7 mouse cellular contexts compared by ENCODE assay signal in the genomic region with DNA sequence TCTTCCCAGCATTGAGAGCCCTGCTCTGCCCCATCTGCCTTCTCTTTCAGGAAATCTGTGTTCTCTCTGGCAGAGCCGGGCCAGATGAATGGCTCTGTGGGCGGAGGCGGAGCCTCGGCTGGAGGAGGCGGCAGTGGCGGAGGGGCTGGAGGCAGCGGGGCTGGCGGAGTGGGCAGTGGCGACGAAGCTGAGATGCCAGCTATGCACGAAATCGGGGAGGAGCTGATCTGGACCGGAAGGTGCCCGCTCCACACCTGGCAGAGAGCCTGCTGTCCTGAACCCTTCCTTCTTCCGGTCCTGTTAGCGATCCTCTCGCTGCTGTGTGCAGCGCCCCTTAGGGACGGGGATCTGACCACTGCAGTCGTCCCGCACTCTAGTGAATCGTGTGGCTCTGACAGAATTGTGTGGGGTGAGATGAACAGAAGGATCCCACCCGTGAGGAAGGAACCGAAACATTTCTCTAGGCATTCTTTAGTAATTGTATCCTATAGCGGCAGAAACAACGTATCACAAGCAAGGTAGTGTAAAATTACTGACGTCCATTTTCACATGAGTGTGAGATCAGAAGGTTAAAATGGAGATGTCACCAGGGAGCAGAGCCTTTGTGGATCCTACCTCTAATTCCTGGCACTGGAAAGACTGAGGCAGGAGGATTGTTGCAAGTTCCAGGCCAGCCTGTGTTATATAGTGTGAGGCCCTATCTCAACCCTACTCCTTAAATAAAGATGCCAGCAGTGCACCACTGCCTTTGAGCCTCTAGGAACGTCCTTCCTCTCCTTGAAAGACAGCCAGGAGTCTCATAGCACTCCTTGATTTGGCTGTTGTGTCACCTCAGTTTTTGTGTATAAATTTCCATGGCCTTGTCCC. TPM values are rescaled to one million over a fixed set of nuclear protein-coding genes. Genes with fewer than 3 reads are reported as not detected.
DNase-seq lines count a peak whose midpoint lies in the region; ATAC-seq lines count a peak whose summit lies in the region.

No protein-coding gene starts in this region.

- no peaks in the 10 kb centered on the region for H3K27me3 ChIP-seq in embryonic facial prominence, embryonic 11.5 days (ENCODE audit: control insufficient read depth, insufficient read depth, low read length)
- H3K27me3 ChIP-seq in limb, embryonic 10.5 days (ENCODE audit: low read depth, poor library complexity, severe bottlenecking) = no peaks in the 10 kb centered on the region
- peaks cover 13% of the 10 kb centered on the region for H3K27me3 ChIP-seq in midbrain, embryonic 12.5 days

- no peak overlapping the region for H3K27ac ChIP-seq in embryonic facial prominence, embryonic 11.5 days (replicated peaks; ENCODE audit: low read depth, low read length)
- peak overlapping the region; percentile 90 for H3K27ac ChIP-seq in limb, embryonic 10.5 days
- peak overlapping the region; percentile 81 for H3K27ac ChIP-seq in midbrain, embryonic 12.5 days (replicated peaks)

- peak; percentile 89 for ATAC-seq in embryonic facial prominence, embryonic 11.5 days (replicated peaks; ENCODE audit: insufficient number of reproducible peaks, low FRiP score, low TSS enrichment, low read depth)
- ATAC-seq in midbrain, embryonic 12.5 days (ENCODE audit: low FRiP score, low read depth) = peak; percentile 93

- H3K4me1 ChIP-seq in embryonic facial prominence, embryonic 11.5 days (ENCODE audit: control insufficient read depth, insufficient read depth, low read length) = no peaks in the 10 kb centered on the region
- peaks cover 8% of the 10 kb centered on the region; the same call in 1 of the 2 replicates for H3K4me1 ChIP-seq in limb, embryonic 10.5 days
- peaks cover 7% of the 10 kb centered on the region for H3K4me1 ChIP-seq in midbrain, embryonic 12.5 days

- H3K36me3 ChIP-seq in embryonic facial prominence, embryonic 11.5 days (replicated peaks; ENCODE audit: control insufficient read depth, insufficient read depth, low read depth, low read length) = no peaks in the 10 kb centered on the region
- H3K36me3 ChIP-seq in limb, embryonic 10.5 days = no peaks in the 10 kb centered on the region
- H3K36me3 ChIP-seq in midbrain, embryonic 12.5 days = no peaks in the 10 kb centered on the region

- WGBS in embryonic facial prominence, embryonic 11.5 days = 2% methylated on average over 28 of the region's 28 CpGs
- 3% methylated on average over 28 of the region's 28 CpGs for WGBS in limb, embryonic 10.5 days
- WGBS in midbrain, embryonic 12.5 days = 2% methylated on average over 28 of the region's 28 CpGs

- H3K4me3 ChIP-seq in embryonic facial prominence, embryonic 11.5 days (ENCODE audit: low read depth, low read length) = peak overlapping the region; percentile 35
- peak overlapping the region; percentile 76 for H3K4me3 ChIP-seq in limb, embryonic 10.5 days
- peak overlapping the region; percentile 51 for H3K4me3 ChIP-seq in midbrain, embryonic 12.5 days

- H3K4me2 ChIP-seq in embryonic facial prominence, embryonic 11.5 days (ENCODE audit: low read depth, low read length) = peak overlapping the region; percentile 67
- peak overlapping the region; percentile 52 for H3K4me2 ChIP-seq in midbrain, embryonic 12.5 days (replicated peaks)

- H3K9me3 ChIP-seq in embryonic facial prominence, embryonic 11.5 days (replicated peaks; ENCODE audit: control insufficient read depth, low read length) = no peaks in the 10 kb centered on the region
- H3K9me3 ChIP-seq in limb, embryonic 10.5 days (replicated peaks) = no peaks in the 10 kb centered on the region
- no peaks in the 10 kb centered on the region for H3K9me3 ChIP-seq in midbrain, embryonic 12.5 days

- DNase-seq in adrenal gland, postnatal 14 days = peak; percentile 97
- DNase-seq in embryonic facial prominence, embryonic 11.5 days (ENCODE audit: low spot score) = peak; percentile 75
- DNase-seq in heart, adult 11 months = peak; percentile 98
- peak; percentile 90 for DNase-seq in kidney, adult 18-20 months
- DNase-seq in limb, embryonic 10.5 days (ENCODE audit: low spot score) = peak; percentile 78
- peak; percentile 88 for DNase-seq in skeletal muscle tissue, adult 2 months (ENCODE audit: low read depth, low spot score)

- H3K9ac ChIP-seq in embryonic facial prominence, embryonic 11.5 days (replicated peaks; ENCODE audit: low read length) = peak overlapping the region; percentile 47
- H3K9ac ChIP-seq in midbrain, embryonic 12.5 days (replicated peaks) = peak overlapping the region; percentile 55

RNA-seq across cellular contexts. Expression of a gene that starts 48.7 kb away (rescaled TPM):
- 0.30 and 0.98 TPM in 2 replicates for total RNA-seq in adrenal gland, postnatal 14 days (2021)
- 1.0 and 1.1 TPM in 2 replicates for polyA plus RNA-seq in embryonic facial prominence, embryonic 11.5 days (2014; fragmentation: Nextera tagmentation; extraction: Ambion mirVana)
- polyA plus RNA-seq in limb, embryonic 10.5 days (2016; fragmentation: Nextera tagmentation; extraction: Ambion mirVana) = 0.23 and 0.25 TPM in 2 replicates
- polyA plus RNA-seq in midbrain, embryonic 12.5 days (2016; fragmentation: Nextera tagmentation; extraction: Ambion mirVana) = 0.52 and 0.62 TPM in 2 replicates

RNA-seq across cellular contexts. Expression of a gene that starts 57.3 kb away (rescaled TPM):
- total RNA-seq in adrenal gland, postnatal 14 days (2021) = 21.1 and 24.1 TPM in 2 replicates
- 58.7 and 59.7 TPM in 2 replicates for polyA plus RNA-seq in embryonic facial prominence, embryonic 11.5 days (2014; fragmentation: Nextera tagmentation; extraction: Ambion mirVana)
- 64.9 and 94.0 TPM in 2 replicates for polyA plus RNA-seq in limb, embryonic 10.5 days (2016; fragmentation: Nextera tagmentation; extraction: Ambion mirVana)
- 33.0 and 37.3 TPM in 2 replicates for polyA plus RNA-seq in midbrain, embryonic 12.5 days (2016; fragmentation: Nextera tagmentation; extraction: Ambion mirVana)

RNA-seq across cellular contexts. Expression of a gene that starts 57.4 kb away (rescaled TPM):
- total RNA-seq in adrenal gland, postnatal 14 days (2021) = 75.9 and 79.9 TPM in 2 replicates
- polyA plus RNA-seq in embryonic facial prominence, embryonic 11.5 days (2014; fragmentation: Nextera tagmentation; extraction: Ambion mirVana) = 80.0 and 85.7 TPM in 2 replicates
- polyA plus RNA-seq in limb, embryonic 10.5 days (2016; fragmentation: Nextera tagmentation; extraction: Ambion mirVana) = 54.1 and 63.3 TPM in 2 replicates
- 56.6 and 58.0 TPM in 2 replicates for polyA plus RNA-seq in midbrain, embryonic 12.5 days (2016; fragmentation: Nextera tagmentation; extraction: Ambion mirVana)
